Mouse (Mus musculus): ENCODE data around the gene Arhgap17. TPM values are rescaled to one million over a fixed set of nuclear protein-coding genes. Genes with fewer than 3 reads are reported as not detected.

The Arhgap17 gene
- total and polyA plus RNA-seq, 2 experiments from 2014 or later, result 7.2 to 19.8 TPM

- H3K4me3 ChIP-seq (ENCODE audit: low read length), result peak overlapping the region; percentile 87
- no peak for DNase-seq (ENCODE audit: low spot score)
- 0 out of 2 replicates have a peak, but pooled peaks cover 13% of the 10 kb centered on the region for H3K4me1 ChIP-seq (ENCODE audit: insufficient read depth, low read length)
- no peaks in the 10 kb centered on the region for H3K36me3 ChIP-seq (ENCODE audit: insufficient read depth, low read length)
- no peaks in the 10 kb centered on the region for H3K9me3 ChIP-seq (ENCODE audit: low read length)
- H3K4me2 ChIP-seq (ENCODE audit: low read depth, low read length), result peak overlapping the region; percentile 88
- WGBS, result 44% methylated on average over 9 of the region's 9 CpGs
- H3K27ac ChIP-seq, result peak overlapping the region; percentile 83; the same call in 1 of the 2 replicates
- no peaks in the 10 kb centered on the region for H3K27me3 ChIP-seq (ENCODE audit: insufficient read depth, low read length)
- no peak for TF ChIP-seq CTCF (IDR thresholded peaks at IDR 0.05; ENCODE audit: low read depth)
- peak overlapping the region; percentile 77 for H3K9ac ChIP-seq (replicated peaks; ENCODE audit: low read length)
- ATAC-seq, result no peak
Measured at GRCm38 (mm10) chr7:123370700-123371099, 985 bp upstream of the Arhgap17 start.

GRCm38 (mm10) chr7:123368778-123369746, 653 bp downstream of the Arhgap17 start:
- Histone ChIP-seq H3K4me2 (ENCODE audit: low read depth, low read length) (peak overlapping the region; percentile 88), H3K27me3 (ENCODE audit: insufficient read depth, low read length) (no peaks in the 10 kb centered on the region), H3K36me3 (ENCODE audit: insufficient read depth, low read length) (no peaks in the 10 kb centered on the region), H3K9me3 (ENCODE audit: low read length) (no peaks in the 10 kb centered on the region), H3K4me3 (ENCODE audit: low read length) (peak overlapping the region; percentile 87), H3K4me1 (ENCODE audit: insufficient read depth, low read length) (0 out of 2 replicates have a peak, but pooled peaks cover 13% of the 10 kb centered on the region), H3K9ac (replicated peaks; ENCODE audit: low read length) (peak overlapping the region; percentile 77), H3K27ac (peak overlapping the region; percentile 83)
- 2% methylated on average over 44 of the region's 51 CpGs for WGBS
- peak; percentile 74 for ATAC-seq
- no peak for DNase-seq (ENCODE audit: low spot score)
- TF ChIP-seq CTCF (IDR thresholded peaks at IDR 0.05; ENCODE audit: low read depth), result no peak

DNA sequence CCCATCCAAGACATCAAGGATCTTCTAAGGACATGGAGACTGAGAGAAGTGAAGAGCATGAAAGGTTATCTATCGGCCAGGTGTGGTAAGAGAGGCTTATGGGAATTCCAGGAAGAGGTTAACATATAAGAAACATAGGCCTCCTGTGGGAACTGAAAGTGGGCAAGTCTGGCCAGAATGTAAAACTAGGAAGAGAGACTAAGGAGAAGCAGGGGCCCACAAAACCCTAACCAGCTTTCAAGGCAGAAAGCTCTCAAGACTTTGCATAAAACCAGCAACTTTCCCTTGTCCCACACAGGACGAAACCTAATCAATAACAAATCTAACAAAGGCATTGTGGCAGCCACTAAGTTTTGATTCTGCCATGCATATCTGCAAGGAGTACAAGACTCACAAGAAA, 1.5 kb downstream of the Arhgap17 start:
- 0 out of 2 replicates have a peak overlapping the region, but pooled peaks have one; percentile 77 for H3K9ac ChIP-seq (replicated peaks; ENCODE audit: low read length)
- no peaks in the 10 kb centered on the region for H3K36me3 ChIP-seq (ENCODE audit: insufficient read depth, low read length)
- H3K4me2 ChIP-seq (ENCODE audit: low read depth, low read length), result peak overlapping the region; percentile 88
- no peak for TF ChIP-seq CTCF (IDR thresholded peaks at IDR 0.05; ENCODE audit: low read depth)
- peak overlapping the region; percentile 87 for H3K4me3 ChIP-seq (ENCODE audit: low read length)
- H3K27me3 ChIP-seq (ENCODE audit: insufficient read depth, low read length), result no peaks in the 10 kb centered on the region
- no peak for DNase-seq (ENCODE audit: low spot score)
- 69% methylated on average over 2 of the region's 2 CpGs for WGBS
- H3K27ac ChIP-seq, result no peak overlapping the region
- H3K4me1 ChIP-seq (ENCODE audit: insufficient read depth, low read length), result 0 out of 2 replicates have a peak, but pooled peaks cover 13% of the 10 kb centered on the region
- H3K9me3 ChIP-seq (ENCODE audit: low read length), result no peaks in the 10 kb centered on the region
- no peak for ATAC-seq

- WGBS, result 75% methylated on average over 16 of the region's 16 CpGs
- Histone ChIP-seq H3K27ac (no peak overlapping the region), H3K36me3 (ENCODE audit: insufficient read depth, low read length) (no peaks in the 10 kb centered on the region), H3K9ac (replicated peaks; ENCODE audit: low read length) (no peak overlapping the region), H3K4me3 (ENCODE audit: low read length) (no peak overlapping the region), H3K4me1 (ENCODE audit: insufficient read depth, low read length) (0 out of 2 replicates have a peak, but pooled peaks cover 13% of the 10 kb centered on the region), H3K9me3 (ENCODE audit: low read length) (no peaks in the 10 kb centered on the region), H3K4me2 (ENCODE audit: low read depth, low read length) (peak overlapping the region; percentile 88), H3K27me3 (ENCODE audit: insufficient read depth, low read length) (no peaks in the 10 kb centered on the region)
- TF ChIP-seq CTCF (IDR thresholded peaks at IDR 0.05; ENCODE audit: low read depth), result no peak
- ATAC-seq, result no peak
- DNase-seq (ENCODE audit: low spot score), result no peak
Measured at GRCm38 (mm10) chr7:123367218-123368150, 2.2 kb downstream of the Arhgap17 start.

- H3K9ac ChIP-seq (replicated peaks; ENCODE audit: low read length), result no peak overlapping the region
Measured at GRCm38 (mm10) chr7:123366806-123367205, 2.9 kb downstream of the Arhgap17 start.

More at GRCm38 (mm10) chr7:123366806-123367205, 2.9 kb downstream of the Arhgap17 start:
- Histone ChIP-seq H3K4me1 (ENCODE audit: insufficient read depth, low read length) (0 out of 2 replicates have a peak, but pooled peaks cover 13% of the 10 kb centered on the region), H3K27me3 (ENCODE audit: insufficient read depth, low read length) (no peaks in the 10 kb centered on the region), H3K9me3 (ENCODE audit: low read length) (no peaks in the 10 kb centered on the region), H3K27ac (0 out of 2 replicates have a peak overlapping the region, but pooled peaks have one; percentile 36), H3K4me3 (ENCODE audit: low read length) (no peak overlapping the region), H3K36me3 (ENCODE audit: insufficient read depth, low read length) (no peaks in the 10 kb centered on the region), H3K4me2 (ENCODE audit: low read depth, low read length) (no peak overlapping the region)
- TF ChIP-seq CTCF (IDR thresholded peaks at IDR 0.05; ENCODE audit: low read depth), result no peak
- DNase-seq (ENCODE audit: low spot score) (no peak), ATAC-seq (no peak)
- WGBS, result 75% methylated on average over 8 of the region's 8 CpGs

Data from hindbrain, postnatal 0 days (tissue).